Mouse (Mus musculus): ENCODE measurements at regions not wholly inside any gene's neighbourhood (a gene's known extent, or its start where the extent isn't known, plus 50 kb on each side); places are given as distances from the start of the nearest gene placed in this dataset.

DNA sequence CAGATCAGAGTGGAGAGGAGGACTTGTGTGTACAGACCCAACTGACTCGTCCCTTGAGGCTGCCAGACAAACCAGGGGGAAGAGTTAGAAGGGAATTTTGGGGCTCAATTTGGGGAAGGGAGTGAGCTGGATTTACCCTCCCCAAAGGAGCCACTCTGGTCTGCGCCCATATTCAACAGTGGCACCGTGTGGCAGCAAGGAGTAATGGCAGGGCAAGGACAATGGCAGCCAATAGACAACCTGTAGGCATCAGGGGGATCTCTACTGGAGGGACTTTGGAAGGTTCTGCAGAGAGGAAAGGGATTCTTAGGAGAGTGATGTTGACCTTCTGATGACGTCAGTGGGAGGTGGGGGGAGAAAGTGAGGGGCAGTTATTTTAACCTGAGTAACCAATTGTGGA is 1590.7 kb upstream of the Gulo start:
- Histone ChIP-seq H3K4me3 (no peak overlapping the region), H3K9me3 (no peaks in the 10 kb centered on the region), H3K27ac (replicated peaks) (no peak overlapping the region), H3K27me3 (0 out of 2 replicates have a peak, but pooled peaks cover 3% of the 10 kb centered on the region), H3K36me3 (no peaks in the 10 kb centered on the region), H3K4me1 (no peaks in the 10 kb centered on the region), H3K9ac (replicated peaks) (no peak overlapping the region), H3K4me2 (replicated peaks) (no peak overlapping the region)
- WGBS = 19% methylated on average over 4 of the region's 4 CpGs
- no peak for ATAC-seq (ENCODE audit: low FRiP score, low read depth)

DNA sequence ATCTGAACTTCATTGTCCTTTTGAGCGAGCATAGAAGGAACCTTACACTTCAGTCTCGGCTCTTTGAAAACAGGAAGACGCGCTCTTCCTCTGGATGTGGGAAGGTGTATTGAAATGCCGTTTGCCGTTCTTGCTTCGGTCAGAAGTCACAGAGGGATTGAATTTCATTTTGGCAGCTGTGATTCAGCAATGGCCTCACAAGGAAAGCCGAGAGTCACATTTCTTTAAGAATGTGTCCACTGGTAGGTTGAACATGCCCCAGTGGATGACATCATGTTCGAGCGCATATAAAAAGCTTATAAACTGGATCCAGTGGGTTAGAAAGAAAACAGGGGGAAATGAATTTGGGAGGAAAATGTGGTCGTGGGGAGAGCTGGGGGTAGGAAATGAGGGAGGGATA is 1579.6 kb upstream of the Gulo start:
- H3K36me3 ChIP-seq = no peaks in the 10 kb centered on the region
- WGBS = 88% methylated on average over 11 of the region's 11 CpGs
- no peak overlapping the region for H3K4me3 ChIP-seq
- H3K4me2 ChIP-seq (replicated peaks) = no peak overlapping the region
- H3K27me3 ChIP-seq = no peaks in the 10 kb centered on the region
- H3K27ac ChIP-seq (replicated peaks) = no peak overlapping the region
- no peak overlapping the region for H3K9ac ChIP-seq (replicated peaks)
- no peak for ATAC-seq (ENCODE audit: low FRiP score, low read depth)
- no peaks in the 10 kb centered on the region for H3K9me3 ChIP-seq
- no peaks in the 10 kb centered on the region for H3K4me1 ChIP-seq

DNA sequence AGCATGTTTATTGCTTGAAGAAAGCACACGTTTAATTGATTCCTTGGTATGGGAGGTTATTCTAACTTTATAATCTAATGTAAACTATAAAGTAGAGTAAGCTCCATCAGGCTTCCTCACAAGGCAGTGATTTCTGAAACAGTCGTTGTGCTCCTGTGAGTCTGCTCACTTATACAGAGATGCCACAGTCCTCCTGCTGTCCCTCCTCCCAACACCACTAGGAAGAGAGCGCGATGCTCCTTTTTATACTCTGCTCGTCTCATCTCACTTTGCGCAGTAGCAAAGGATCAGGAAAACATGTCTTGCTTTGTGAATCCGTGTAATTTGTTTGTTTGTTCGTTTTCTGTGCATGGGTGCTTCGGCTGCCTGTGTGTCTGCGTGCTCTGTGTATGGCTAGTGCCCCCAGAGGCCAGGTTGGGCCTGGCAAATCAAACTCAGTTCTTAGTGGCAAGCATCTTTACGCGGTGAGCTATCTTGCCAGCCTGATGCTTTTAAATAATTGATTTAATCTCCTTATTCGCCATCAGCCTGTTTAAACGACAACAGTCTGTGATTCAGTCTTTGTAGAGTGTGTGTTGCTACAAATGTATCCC is 1575.5 kb upstream of the Gulo start:
- WGBS = 55% methylated on average over 14 of the region's 14 CpGs

DNA sequence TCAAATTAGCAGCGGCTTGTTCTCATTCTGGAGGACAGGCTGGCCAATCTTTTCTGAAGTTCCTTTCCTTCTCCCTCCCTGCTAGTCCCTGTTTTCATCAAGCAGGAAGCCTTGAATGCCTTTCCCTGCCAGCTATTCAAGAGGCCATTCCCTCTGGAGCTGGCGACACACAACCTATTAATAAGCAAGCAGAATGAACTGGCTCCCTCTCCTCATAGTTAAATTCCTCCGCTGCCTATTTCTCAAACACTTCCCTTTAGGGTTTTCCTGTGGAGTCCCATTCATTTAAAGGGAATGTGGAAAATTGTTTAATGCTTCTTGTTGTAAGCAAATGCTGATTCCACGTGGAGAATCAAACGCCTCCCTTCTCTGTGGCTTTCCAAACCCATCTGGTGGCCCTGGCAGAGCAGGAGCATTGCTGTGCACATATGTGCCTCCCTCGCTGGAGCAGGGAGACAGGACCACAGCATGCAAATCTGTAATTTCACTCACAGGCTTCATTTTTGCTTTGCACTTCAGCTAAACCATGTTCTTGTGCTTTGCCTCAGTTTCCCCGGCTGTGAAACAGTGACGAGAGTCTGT is 1573.3 kb upstream of the Gulo start:
- no peaks in the 10 kb centered on the region for H3K9me3 ChIP-seq
- no peak for ATAC-seq (ENCODE audit: low FRiP score, low read depth)
- no peak overlapping the region for H3K4me2 ChIP-seq (replicated peaks)
- no peak overlapping the region for H3K27ac ChIP-seq (replicated peaks)
- 76% methylated on average over 8 of the region's 8 CpGs for WGBS
- H3K9ac ChIP-seq (replicated peaks) = no peak overlapping the region
- no peak overlapping the region for H3K4me3 ChIP-seq
- H3K36me3 ChIP-seq = no peaks in the 10 kb centered on the region
- 0 out of 2 replicates have a peak, but pooled peaks cover 9% of the 10 kb centered on the region for H3K4me1 ChIP-seq
- H3K27me3 ChIP-seq = no peaks in the 10 kb centered on the region

More for the DNA sequence above, 1575.5 kb upstream of the Gulo start:
- Histone ChIP-seq H3K9ac (replicated peaks) (no peak overlapping the region), H3K4me2 (replicated peaks) (no peak overlapping the region), H3K9me3 (no peaks in the 10 kb centered on the region), H3K27ac (replicated peaks) (no peak overlapping the region), H3K4me3 (no peak overlapping the region), H3K36me3 (no peaks in the 10 kb centered on the region), H3K4me1 (0 out of 2 replicates have a peak, but pooled peaks cover 9% of the 10 kb centered on the region), H3K27me3 (no peaks in the 10 kb centered on the region)
- no peak for ATAC-seq (ENCODE audit: low FRiP score, low read depth)

DNA sequence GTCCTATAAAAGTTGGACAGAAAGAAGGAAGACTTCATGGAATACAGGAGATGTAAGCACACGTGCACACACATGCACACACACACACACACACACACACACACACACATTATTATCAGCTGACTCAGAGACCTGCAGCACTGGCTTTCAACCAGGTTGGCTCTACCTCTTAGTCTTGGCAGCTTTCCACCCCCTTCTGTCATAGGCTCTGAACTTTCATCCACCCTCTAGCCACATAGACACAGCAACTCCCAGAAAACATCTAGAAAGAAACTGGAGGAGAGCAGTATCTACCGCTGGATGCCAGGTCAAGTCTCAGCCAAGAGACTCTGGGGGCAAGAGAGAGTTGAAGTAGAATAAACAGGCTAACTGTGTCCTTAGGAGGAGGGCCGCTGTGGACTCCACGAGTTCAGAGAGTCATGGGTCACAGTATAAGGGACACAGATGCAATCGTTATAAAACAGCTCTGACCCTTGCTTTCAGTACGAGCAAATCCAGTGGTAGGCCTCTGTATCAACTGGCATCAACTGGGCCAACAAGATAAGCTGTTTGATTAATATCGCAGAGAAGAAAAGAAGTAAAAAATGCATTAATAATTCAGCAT is 1565.4 kb upstream of the Gulo start:
- Histone ChIP-seq H3K27ac (replicated peaks) (no peak overlapping the region), H3K27me3 (peaks cover 13% of the 10 kb centered on the region; the same call in 1 of the 2 replicates), H3K4me3 (no peak overlapping the region), H3K36me3 (no peaks in the 10 kb centered on the region), H3K9ac (replicated peaks) (no peak overlapping the region), H3K9me3 (no peaks in the 10 kb centered on the region), H3K4me2 (replicated peaks) (no peak overlapping the region), H3K4me1 (peaks cover 10% of the 10 kb centered on the region; the same call in 1 of the 2 replicates)
- no peak for ATAC-seq (ENCODE audit: low FRiP score, low read depth)
- 76% methylated on average over 7 of the region's 7 CpGs for WGBS

DNA sequence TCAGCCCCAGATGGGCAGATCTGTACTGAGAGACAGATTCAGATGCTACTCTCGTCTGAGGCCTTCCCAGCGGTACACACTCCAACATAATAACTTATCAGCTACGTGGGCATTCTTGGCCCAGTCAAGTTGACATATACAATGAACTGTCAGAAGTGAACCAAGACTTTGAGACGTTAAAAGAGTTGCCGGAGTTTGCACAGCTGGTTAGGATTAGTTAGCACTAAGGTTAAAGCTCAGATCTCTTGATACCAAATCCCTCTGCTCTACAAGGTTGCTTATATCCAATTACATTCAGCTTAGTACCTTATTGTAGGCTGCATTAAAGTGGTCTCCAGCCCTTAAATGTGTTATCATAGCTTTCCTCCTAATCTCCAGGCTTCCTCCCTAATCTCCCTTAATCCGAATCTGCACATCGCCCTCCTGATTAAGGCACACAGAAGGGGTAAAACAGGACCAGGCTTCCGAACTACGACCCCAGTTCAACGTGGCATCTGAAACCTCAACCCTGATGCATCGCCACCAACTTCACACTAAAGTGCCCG is 1564.5 kb upstream of the Gulo start:
- Histone ChIP-seq H3K9ac (replicated peaks) (no peak overlapping the region), H3K4me1 (peaks cover 16% of the 10 kb centered on the region), H3K9me3 (no peaks in the 10 kb centered on the region), H3K27ac (replicated peaks) (no peak overlapping the region), H3K4me2 (replicated peaks) (no peak overlapping the region), H3K4me3 (no peak overlapping the region), H3K36me3 (no peaks in the 10 kb centered on the region), H3K27me3 (peaks cover 13% of the 10 kb centered on the region; the same call in 1 of the 2 replicates)
- 41% methylated on average over 12 of the region's 12 CpGs for WGBS
- ATAC-seq (ENCODE audit: low FRiP score, low read depth) = no peak

DNA sequence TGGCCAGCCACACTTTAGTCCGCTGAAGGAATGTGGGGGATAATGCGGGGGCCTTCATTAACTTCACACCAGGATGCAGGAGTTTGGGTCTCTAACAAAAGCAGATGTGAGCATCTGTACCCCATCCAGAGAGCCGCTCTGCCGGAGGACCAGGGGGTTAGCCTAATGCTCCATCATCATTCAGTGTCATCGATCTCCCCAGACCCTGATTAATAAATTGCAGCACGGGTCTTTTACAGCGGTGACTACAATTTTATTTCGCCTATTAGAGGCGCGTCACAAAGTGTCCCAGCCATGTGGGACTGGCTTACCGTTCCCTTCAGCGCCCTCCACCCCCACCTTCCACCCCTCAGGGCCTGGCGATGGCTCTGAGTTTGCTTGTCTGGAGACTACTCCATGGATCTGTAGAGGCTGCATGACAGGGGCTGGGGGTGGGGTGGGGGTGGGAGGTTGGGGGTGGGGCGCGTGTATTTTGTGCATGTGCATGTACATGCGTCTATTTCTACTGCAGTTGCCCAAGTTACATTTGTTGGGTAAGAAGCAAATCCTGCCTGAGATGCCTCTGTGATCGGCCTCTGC is 1560.8 kb upstream of the Gulo start:
- Histone ChIP-seq H3K9ac (replicated peaks) (no peak overlapping the region), H3K27ac (replicated peaks) (no peak overlapping the region), H3K9me3 (no peaks in the 10 kb centered on the region), H3K4me3 (no peak overlapping the region), H3K36me3 (no peaks in the 10 kb centered on the region), H3K4me2 (replicated peaks) (0 out of 2 replicates have a peak overlapping the region, but pooled peaks have one; percentile 4), H3K4me1 (peaks cover 16% of the 10 kb centered on the region), H3K27me3 (peaks cover 25% of the 10 kb centered on the region; the same call in 1 of the 2 replicates)
- WGBS = 44% methylated on average over 17 of the region's 17 CpGs
- ATAC-seq (ENCODE audit: low FRiP score, low read depth) = no peak

DNA sequence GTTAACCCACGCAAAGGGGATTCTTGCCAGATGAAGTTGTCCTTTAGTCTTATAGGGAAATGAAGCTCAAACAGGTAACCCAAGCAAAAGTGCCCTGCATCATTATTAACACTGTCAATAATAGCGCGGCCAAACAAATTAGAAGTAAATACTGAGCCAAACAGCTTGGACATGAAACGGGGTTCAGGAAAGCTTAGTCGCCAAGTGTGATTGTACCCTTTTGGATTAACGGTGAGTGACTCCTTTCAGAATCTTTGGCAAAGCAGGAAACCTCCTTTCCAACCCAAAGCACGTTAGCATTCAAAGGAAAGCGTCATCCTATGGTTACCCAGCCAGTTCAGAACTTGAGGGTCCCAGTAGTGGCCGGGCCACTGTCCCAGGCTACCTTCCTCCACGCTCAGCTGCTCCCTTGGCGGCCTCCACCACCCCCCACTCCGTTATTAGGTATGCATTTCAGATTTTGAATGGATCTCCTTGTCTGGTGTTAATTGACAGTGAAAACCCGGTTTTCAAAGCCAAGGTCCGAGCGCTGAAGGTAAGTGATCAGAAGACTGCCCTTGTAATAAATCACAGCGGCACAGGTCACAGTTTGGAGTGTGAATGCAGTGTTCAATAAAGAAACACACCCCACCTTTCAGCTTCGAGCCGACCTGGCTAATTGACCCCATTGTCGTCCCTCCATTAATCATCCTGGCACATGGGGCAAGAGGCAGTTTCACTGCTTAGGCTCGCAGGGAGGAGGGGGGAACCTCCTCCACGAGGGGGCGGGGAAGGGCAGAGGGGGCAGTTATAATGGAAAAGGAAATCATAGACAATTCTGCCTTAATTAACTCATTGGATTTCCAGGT is 1560.1 kb upstream of the Gulo start:
- Histone ChIP-seq H3K27me3 (peaks cover 25% of the 10 kb centered on the region; the same call in 1 of the 2 replicates), H3K4me1 (peaks cover 16% of the 10 kb centered on the region), H3K9ac (replicated peaks) (no peak overlapping the region), H3K9me3 (no peaks in the 10 kb centered on the region), H3K4me2 (replicated peaks) (0 out of 2 replicates have a peak overlapping the region, but pooled peaks have one; percentile 4), H3K27ac (replicated peaks) (no peak overlapping the region), H3K36me3 (no peaks in the 10 kb centered on the region), H3K4me3 (no peak overlapping the region)
- no peak for ATAC-seq (ENCODE audit: low FRiP score, low read depth)
- 37% methylated on average over 22 of the region's 22 CpGs for WGBS

DNA sequence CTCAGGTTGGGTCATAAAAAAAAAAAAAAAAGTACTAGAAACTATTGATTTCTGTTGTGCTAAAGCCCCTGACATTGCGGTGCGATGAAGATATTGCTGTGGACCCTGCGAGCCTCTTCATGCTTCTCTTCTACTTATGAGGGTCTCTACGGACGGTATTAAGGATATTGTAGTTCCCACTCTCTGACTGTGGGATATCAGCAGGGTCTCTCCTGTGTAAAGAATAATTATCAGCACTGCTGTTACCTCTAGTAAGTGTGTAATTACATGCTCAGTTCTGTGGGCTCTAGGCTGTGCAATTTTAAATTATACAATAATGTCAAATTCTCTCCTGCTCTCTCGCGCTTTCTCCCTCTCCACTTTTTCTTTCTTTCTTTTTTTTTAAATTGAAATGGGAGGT is 1545.9 kb upstream of the Gulo start:
- Histone ChIP-seq H3K4me1 (peaks cover 7% of the 10 kb centered on the region), H3K9me3 (no peaks in the 10 kb centered on the region), H3K4me3 (no peak overlapping the region), H3K36me3 (no peaks in the 10 kb centered on the region), H3K27me3 (no peaks in the 10 kb centered on the region), H3K9ac (replicated peaks) (no peak overlapping the region), H3K4me2 (replicated peaks) (no peak overlapping the region), H3K27ac (replicated peaks) (no peak overlapping the region)
- WGBS = 73% methylated on average over 7 of the region's 7 CpGs
- no peak for ATAC-seq (ENCODE audit: low FRiP score, low read depth)

DNA sequence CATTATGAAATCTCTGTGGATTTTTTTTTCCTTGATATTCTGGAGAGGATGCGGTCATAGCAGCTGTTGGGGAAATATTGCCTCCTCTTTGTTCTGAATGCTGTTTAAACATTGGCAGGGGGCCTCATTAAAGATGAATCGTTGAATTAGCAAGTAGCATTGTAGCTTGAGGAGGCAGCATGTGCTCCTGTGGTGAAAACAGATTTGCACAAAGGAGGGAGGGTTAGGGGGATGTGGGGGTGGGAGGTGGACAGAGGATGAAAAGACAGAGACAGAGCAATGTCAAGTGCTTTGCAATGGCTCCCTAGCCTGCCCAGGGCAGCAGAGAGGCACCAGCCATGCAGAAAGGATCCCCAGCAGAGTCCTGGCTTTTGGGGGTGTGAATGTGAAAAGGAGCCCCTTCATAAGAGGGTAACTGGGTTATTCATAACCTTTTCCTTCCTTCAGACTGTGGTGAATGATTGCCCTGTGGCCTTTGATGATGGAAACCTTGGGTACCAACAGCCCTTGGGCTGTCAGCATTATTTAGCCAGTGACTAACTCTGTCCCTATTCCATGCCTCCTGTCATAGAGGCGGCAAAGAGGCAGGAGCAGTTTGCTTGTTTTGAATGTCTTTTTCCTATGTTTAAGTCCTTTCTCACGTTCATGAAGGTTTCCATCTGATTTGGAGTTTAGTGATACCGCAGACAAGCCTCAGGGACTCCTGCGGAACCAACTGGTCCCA is 1541.6 kb upstream of the Gulo start:
- H3K27ac ChIP-seq (replicated peaks) = peak overlapping the region; percentile 72
- WGBS = 62% methylated on average over 6 of the region's 6 CpGs
- H3K9me3 ChIP-seq = peaks cover 8% of the 10 kb centered on the region; the same call in 1 of the 2 replicates
- H3K36me3 ChIP-seq = no peaks in the 10 kb centered on the region
- H3K27me3 ChIP-seq = no peaks in the 10 kb centered on the region
- no peak overlapping the region for H3K4me3 ChIP-seq
- H3K4me2 ChIP-seq (replicated peaks) = no peak overlapping the region
- ATAC-seq (ENCODE audit: low FRiP score, low read depth) = peak; percentile 86
- H3K9ac ChIP-seq (replicated peaks) = no peak overlapping the region; the same call in 1 of the 2 replicates
- peaks cover 7% of the 10 kb centered on the region for H3K4me1 ChIP-seq

DNA sequence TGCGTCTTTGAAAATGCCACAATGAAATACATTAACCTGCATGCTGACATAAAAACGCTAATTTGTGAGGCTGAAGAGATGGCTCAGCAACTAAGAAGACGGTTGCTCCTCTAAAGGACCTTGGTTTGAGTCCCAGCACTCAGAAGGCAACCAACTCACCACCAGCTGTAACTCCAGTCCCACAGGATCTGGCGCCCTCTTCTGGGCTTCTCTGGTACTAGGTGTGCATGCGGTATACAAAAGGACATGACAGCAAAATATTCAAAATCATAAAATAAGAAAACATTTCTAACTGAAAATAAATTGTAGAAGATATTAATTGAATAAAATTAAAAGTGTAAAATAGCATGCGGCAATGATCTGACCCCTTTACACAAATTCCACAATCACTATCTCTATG is 1539.7 kb upstream of the Gulo start:
- Histone ChIP-seq H3K4me1 (peaks cover 7% of the 10 kb centered on the region), H3K9ac (replicated peaks) (no peak overlapping the region), H3K27ac (replicated peaks) (no peak overlapping the region), H3K4me3 (no peak overlapping the region), H3K27me3 (no peaks in the 10 kb centered on the region), H3K36me3 (no peaks in the 10 kb centered on the region), H3K9me3 (peaks cover 13% of the 10 kb centered on the region), H3K4me2 (replicated peaks) (no peak overlapping the region)
- 85% methylated on average over 6 of the region's 6 CpGs for WGBS
- ATAC-seq (ENCODE audit: low FRiP score, low read depth) = no peak
